Mouse (Mus musculus) liver, postnatal 0 days (tissue): ENCODE results near the gene Bnc1. TPM values are rescaled to one million over a fixed set of nuclear protein-coding genes. Genes with fewer than 3 reads are reported as not detected.

Experiments used
- ATAC-seq: fragments of 200-750 bp; cut with Nextera tagmentation; 2 replicates; pipeline ENCODE4 v1.8.0; 2017; ENCODE audit warnings: mild to moderate bottlenecking, moderate library complexity
- DNase-seq: peaks from one replicate; pipeline ENCODE4 v3.0.0-alpha.2; 2016
- H3K27ac ChIP-seq: fragments of 300-500 bp; sonication (generic); 2 replicates; pipeline ENCODE4 v1.5.1; 2014; ENCODE audit warnings: antibody characterized with exemption, moderate library complexity, mild to moderate bottlenecking, low read depth
- H3K27me3 ChIP-seq: fragments of 300-500 bp; sonication (generic); 2 replicates; pipeline ENCODE4 v1.6.1; 2014; ENCODE audit warnings: low read length, control low read depth, mixed read lengths; ENCODE audit not compliant: insufficient read depth
- H3K36me3 ChIP-seq: fragments of 300-500 bp; sonication (generic); replicated peaks from 2 replicates; pipeline ENCODE4 v1.6.1; 2014; ENCODE audit warnings: mild to moderate bottlenecking, control low read depth, low read length, moderate library complexity, mixed read lengths; ENCODE audit not compliant: insufficient read depth
- H3K4me1 ChIP-seq: fragments of 300-500 bp; sonication (generic); 2 replicates; pipeline ENCODE4 v1.6.1; 2014; ENCODE audit warnings: antibody characterized with exemption, mild to moderate bottlenecking, control low read depth; ENCODE audit not compliant: insufficient read depth
- H3K4me2 ChIP-seq: fragments of 300-500 bp; sonication (generic); 2 replicates; pipeline ENCODE4 v1.6.1; 2014; ENCODE audit warnings: low read depth, mild to moderate bottlenecking, low read length, moderate library complexity, mixed read lengths
- H3K4me3 ChIP-seq: fragments of 300-500 bp; sonication (generic); 2 replicates; pipeline ENCODE4 v1.5.1; 2014; ENCODE audit warnings: low read depth, low read length
- H3K9ac ChIP-seq: fragments of 300-500 bp; sonication (generic); replicated peaks from 2 replicates; pipeline ENCODE4 v1.6.1; 2014; ENCODE audit warnings: mild to moderate bottlenecking, moderate library complexity
- H3K9me3 ChIP-seq: fragments of 300-500 bp; sonication (generic); 2 replicates; pipeline ENCODE4 v1.6.1; 2016; ENCODE audit warnings: mild to moderate bottlenecking, control low read depth, low read length, mixed read lengths
- CTCF ChIP-seq: sonication (generic); IDR thresholded peaks from 2 replicates; pipeline ENCODE4 v1.5.1; 2016; ENCODE audit warnings: antibody characterized with exemption, low read depth
- EP300 ChIP-seq: IDR thresholded peaks from 2 replicates; pipeline ENCODE4 v1.6.1; 2016; ENCODE audit warnings: antibody characterized with exemption, low read depth, mild to moderate bottlenecking
- WGBS: fragments of 180-500 bp; shearing (Covaris S2); extraction: QIAGEN DNeasy Blood & Tissue Kit; methylation state at CpG from one replicate; pipeline ENCODE4 v1.1.7; 2014; ENCODE audit not compliant: insufficient replicate concordance; 5-methylcytosine and 5-hydroxymethylcytosine counted together
- polyA plus RNA-seq: library from polyadenylated mRNA; unstranded; fragments of >200 nt; fragmentation: Nextera tagmentation; extraction: Ambion mirVana; gene quantifications from 2 replicates; pipeline ENCODE4 v1.2.1, GENCODE M21; 2015

The Bnc1 gene
- polyA plus RNA-seq, 1 experiment from 2014 or later: 0.38 TPM

- DNase-seq (no peak), ATAC-seq (no peak)
- Histone ChIP-seq H3K4me3 (no peak overlapping the region), H3K9ac (no peak overlapping the region), H3K27ac (no peak overlapping the region), H3K4me1 (no peaks in the 10 kb centered on the region), H3K9me3 (no peaks in the 10 kb centered on the region), H3K4me2 (no peak overlapping the region), H3K36me3 (no peaks in the 10 kb centered on the region), H3K27me3 (peaks cover 9% of the 10 kb centered on the region; the same call in 1 of the 2 replicates)
- TF ChIP-seq CTCF: no peak
- TF ChIP-seq EP300: no peak
- 69% methylated on average over 5 of the region's 5 CpGs for WGBS
These were observed 25.9 kb downstream of the Bnc1 start for GRCm38 (mm10) chr7:81966195-81966594.

GRCm38 (mm10) chr7:81959704-81960103, 32.4 kb downstream of the Bnc1 start:
- no peak for DNase-seq
- Histone ChIP-seq H3K36me3 (no peaks in the 10 kb centered on the region), H3K9me3 (no peaks in the 10 kb centered on the region), H3K27ac (no peak overlapping the region), H3K4me3 (no peak overlapping the region), H3K4me2 (no peak overlapping the region), H3K27me3 (peaks cover 14% of the 10 kb centered on the region), H3K9ac (no peak overlapping the region), H3K4me1 (no peaks in the 10 kb centered on the region)
- no peak for ATAC-seq
- peak; percentile 76 for TF ChIP-seq CTCF
- no peak for TF ChIP-seq EP300
- 8% methylated on average over 3 of the region's 3 CpGs for WGBS

GRCm38 (mm10) chr7:81954208-81954846, 37.8 kb downstream of the Bnc1 start:
- H3K4me2 ChIP-seq: no peak overlapping the region
- TF ChIP-seq EP300 (no peak), CTCF (peak; percentile 62)
- peaks cover 10% of the 10 kb centered on the region for H3K27me3 ChIP-seq
- no peak overlapping the region for H3K9ac ChIP-seq
- H3K27ac ChIP-seq: no peak overlapping the region
- H3K4me3 ChIP-seq: no peak overlapping the region
- no peaks in the 10 kb centered on the region for H3K36me3 ChIP-seq
- H3K9me3 ChIP-seq: no peaks in the 10 kb centered on the region
- DNase-seq (no peak), ATAC-seq (no peak)
- H3K4me1 ChIP-seq: no peaks in the 10 kb centered on the region

- H3K9me3 ChIP-seq: no peaks in the 10 kb centered on the region
- H3K27ac ChIP-seq: no peak overlapping the region
- no peak for DNase-seq
- no peak overlapping the region for H3K9ac ChIP-seq
- ATAC-seq: no peak
- TF ChIP-seq EP300 (no peak), CTCF (no peak)
- H3K4me2 ChIP-seq: no peak overlapping the region
- H3K27me3 ChIP-seq: no peaks in the 10 kb centered on the region; the same call in 1 of the 2 replicates
- H3K4me3 ChIP-seq: no peak overlapping the region
- no peaks in the 10 kb centered on the region for H3K36me3 ChIP-seq
- WGBS: 73% methylated on average over 2 of the region's 2 CpGs
- H3K4me1 ChIP-seq: no peaks in the 10 kb centered on the region
These were observed 41.6 kb downstream of the Bnc1 start for GRCm38 (mm10) chr7:81950499-81950898.

- Histone ChIP-seq H3K4me2 (no peak overlapping the region), H3K4me1 (no peaks in the 10 kb centered on the region), H3K27me3 (peaks cover 6% of the 10 kb centered on the region; the same call in 1 of the 2 replicates), H3K36me3 (no peaks in the 10 kb centered on the region), H3K9ac (no peak overlapping the region), H3K27ac (no peak overlapping the region), H3K4me3 (no peak overlapping the region), H3K9me3 (no peaks in the 10 kb centered on the region)
- no peak for ATAC-seq
- WGBS: 37% methylated on average over 4 of the region's 4 CpGs
- TF ChIP-seq EP300 (no peak), CTCF (no peak)
- no peak for DNase-seq
These were observed 46.7 kb downstream of the Bnc1 start for GRCm38 (mm10) chr7:81945398-81945797.

- peaks cover 58% of the 10 kb centered on the region for H3K27me3 ChIP-seq
These were observed 57.3 kb downstream of the Bnc1 start for GRCm38 (mm10) chr7:81934806-81935205.

More at GRCm38 (mm10) chr7:81934806-81935205, 57.3 kb downstream of the Bnc1 start:
- H3K4me1 ChIP-seq: 0 out of 2 replicates have a peak, but pooled peaks cover 3% of the 10 kb centered on the region
- DNase-seq: no peak
- 18% methylated on average over 5 of the region's 5 CpGs for WGBS
- H3K9me3 ChIP-seq: no peaks in the 10 kb centered on the region
- TF ChIP-seq EP300: no peak
- no peaks in the 10 kb centered on the region for H3K36me3 ChIP-seq
- peak overlapping the region; percentile 55; the same call in 1 of the 2 replicates for H3K4me3 ChIP-seq
- H3K9ac ChIP-seq: no peak overlapping the region
- no peak for ATAC-seq
- H3K27ac ChIP-seq: no peak overlapping the region
- H3K4me2 ChIP-seq: peak overlapping the region; percentile 69
